Mouse (Mus musculus): ENCODE results near the gene Dgcr2. TPM values are rescaled to one million over a fixed set of nuclear protein-coding genes. Genes with fewer than 3 reads are reported as not detected.

The Dgcr2 gene
- total and polyA plus RNA-seq, 3 experiments = 20.5 to 27.8 (median 25.5) TPM

DNA sequence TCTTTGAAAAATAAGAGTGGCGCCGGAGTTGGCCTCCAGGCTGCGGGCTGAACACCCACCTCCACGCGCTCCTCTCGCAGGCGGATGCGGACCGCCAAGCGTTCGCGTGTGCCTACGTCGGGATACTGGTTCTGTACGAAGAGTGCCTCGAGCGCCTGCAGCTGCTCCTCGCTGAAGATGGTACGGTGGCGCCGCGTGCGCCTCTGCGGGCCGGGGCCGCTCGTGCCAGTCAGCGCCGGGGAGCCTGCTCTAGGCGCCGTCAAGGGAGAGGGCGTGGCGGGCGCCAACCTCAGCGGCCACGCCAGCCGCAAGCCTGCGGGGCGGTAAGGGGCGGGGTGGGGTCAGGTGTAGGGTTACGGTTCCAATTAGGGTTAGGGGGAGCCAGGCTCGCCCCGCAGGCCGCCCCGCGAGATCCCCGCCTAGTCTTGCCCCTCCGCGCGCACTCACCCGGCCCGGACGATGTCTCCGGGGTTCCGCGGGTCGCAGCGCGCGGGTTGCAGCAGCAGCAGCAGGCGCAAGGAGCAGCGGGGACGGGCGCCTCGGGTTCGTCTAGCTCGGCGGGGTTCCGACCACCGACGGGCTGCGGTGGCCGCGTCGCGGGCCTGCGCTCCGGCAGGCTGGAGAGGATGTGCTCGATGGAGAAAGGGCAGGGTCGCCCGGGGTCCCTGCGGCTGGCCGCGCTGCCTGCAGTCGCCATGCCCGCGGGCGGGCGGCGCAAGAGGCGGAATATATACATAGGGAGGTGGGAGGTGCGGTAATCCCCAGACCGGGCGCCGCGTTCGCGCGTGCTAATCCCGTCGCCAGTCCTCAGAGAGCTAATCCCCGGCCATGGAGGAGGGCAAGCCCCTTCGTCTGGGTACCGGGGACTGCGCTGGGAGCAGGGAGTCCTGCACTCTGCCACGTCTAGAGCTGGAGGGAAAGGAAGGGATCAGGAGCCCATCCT, 16.2 kb upstream of the Dgcr2 start, which contains the start of gene Gsc2:
Gene Gsc2 (minus strand): TSS at position 753 of the 943 bp plus-strand sequence.
- Histone ChIP-seq H3K9me3 (replicated peaks) (peaks cover 11% of the 10 kb centered on the region), H3K36me3 (replicated peaks) (peaks cover 5% of the 10 kb centered on the region), H3K4me3 (ENCODE audit: low read depth, low read length) (no peak within 1 kb of the TSS; the same call in 1 of the 2 replicates), H3K4me1 (ENCODE audit: insufficient read depth, low read depth, low read length) (peaks cover 9% of the 10 kb centered on the region), H3K27me3 (ENCODE audit: insufficient read depth, low read length) (peaks cover 47% of the 10 kb centered on the region)
- TF ChIP-seq CTCF (IDR thresholded peaks at IDR 0.05; ENCODE audit: low read depth, low read length) = no peak
- TF ChIP-seq GATA1 (IDR thresholded peaks at IDR 0.05; ENCODE audit: borderline replicate concordance, low read length) = no peak
- no peak for TF ChIP-seq TAL1 (conservative IDR thresholded peaks at IDR 0.05; ENCODE audit: low read depth, low read length)
- TF ChIP-seq POLR2AphosphoS5 (IDR thresholded peaks at IDR 0.05; ENCODE audit: insufficient replicate concordance, low read depth, low read length) = no peak
- TF ChIP-seq GATA2 (IDR thresholded peaks at IDR 0.05; ENCODE audit: borderline replicate concordance, low read depth, low read length) = no peak
- DNase-seq (ENCODE audit: low spot score) (no peak), ATAC-seq (ENCODE audit: extremely low read depth, insufficient number of reproducible peaks, low FRiP score, poor library complexity, severe bottlenecking) (no peak)

DNA sequence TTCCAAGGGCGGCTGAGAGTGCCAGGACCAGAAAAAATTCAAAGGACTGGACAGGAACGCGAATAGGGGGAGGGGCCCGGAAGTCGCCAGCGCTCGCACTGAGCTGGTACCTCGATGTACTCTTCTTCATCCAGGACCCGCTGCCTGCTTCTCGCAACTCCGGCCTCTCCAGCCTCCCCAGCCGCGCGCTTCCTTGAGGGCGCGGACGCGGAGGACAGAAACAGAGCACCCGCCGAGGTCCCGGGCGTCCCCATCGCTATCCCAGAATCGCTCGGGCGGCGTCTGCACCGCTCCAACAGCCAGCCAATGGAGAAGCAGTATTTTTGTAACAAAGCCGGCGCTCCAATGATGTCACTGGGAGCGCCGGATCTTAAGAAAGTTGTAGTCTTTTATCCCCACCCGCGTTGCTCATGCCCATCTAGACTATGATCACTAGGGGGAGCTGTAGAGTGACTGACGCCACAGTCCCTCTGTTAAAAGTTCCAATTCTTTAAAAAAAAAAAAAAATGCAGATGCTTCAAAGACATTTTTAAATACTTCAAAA, 12.8 kb upstream of the Dgcr2 start, which contains the start of gene Ess2:
Gene Ess2 (minus strand): TSS at position 297 of the 544 bp plus-strand sequence.
- TF ChIP-seq GATA1 (IDR thresholded peaks at IDR 0.05; ENCODE audit: borderline replicate concordance, low read length) = no peak
- no peak for TF ChIP-seq GATA2 (IDR thresholded peaks at IDR 0.05; ENCODE audit: borderline replicate concordance, low read depth, low read length)
- 0 out of 2 replicates have a peak, but pooled peaks have one; percentile 28 for TF ChIP-seq CTCF (IDR thresholded peaks at IDR 0.05; ENCODE audit: low read depth, low read length)
- H3K9me3 ChIP-seq (replicated peaks) = peaks cover 11% of the 10 kb centered on the region
- DNase-seq (ENCODE audit: low spot score) (peak; percentile 96), ATAC-seq (ENCODE audit: extremely low read depth, insufficient number of reproducible peaks, low FRiP score, poor library complexity, severe bottlenecking) (peak; percentile 96)
- peaks cover 36% of the 10 kb centered on the region for H3K27me3 ChIP-seq (ENCODE audit: insufficient read depth, low read length)
- peaks cover 39% of the 10 kb centered on the region for H3K36me3 ChIP-seq (replicated peaks)
- H3K4me3 ChIP-seq (ENCODE audit: low read depth, low read length) = peak within 1 kb of the TSS; percentile 81
- peaks cover 11% of the 10 kb centered on the region for H3K4me1 ChIP-seq (ENCODE audit: insufficient read depth, low read depth, low read length)

DNA sequence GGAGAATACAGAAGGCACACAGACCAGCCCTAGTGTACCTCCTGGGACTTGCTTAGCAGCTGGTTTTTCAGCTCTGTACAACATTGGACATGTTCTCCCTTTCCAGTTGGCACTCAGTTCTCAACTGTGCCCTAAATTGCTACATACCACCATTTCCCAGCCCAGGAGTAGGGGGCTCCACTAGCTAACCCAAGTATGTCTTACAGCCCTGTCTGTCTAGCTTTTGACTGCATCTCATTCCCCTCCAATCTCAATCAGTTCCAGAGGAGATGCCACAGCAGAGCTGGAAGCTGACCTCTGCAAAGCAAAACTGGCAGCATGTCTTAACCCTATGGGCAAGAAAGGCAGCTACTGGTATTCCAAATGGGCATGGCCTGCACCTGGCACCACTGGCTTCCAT, 2.3 kb downstream of the Dgcr2 start:
- ATAC-seq (ENCODE audit: extremely low read depth, insufficient number of reproducible peaks, low FRiP score, poor library complexity, severe bottlenecking) = no peak
- H3K4me1 ChIP-seq (ENCODE audit: insufficient read depth, low read depth, low read length) = peaks cover 7% of the 10 kb centered on the region
- H3K27me3 ChIP-seq (ENCODE audit: insufficient read depth, low read length) = peaks cover 20% of the 10 kb centered on the region
- H3K36me3 ChIP-seq (replicated peaks) = peaks cover 32% of the 10 kb centered on the region
- no peak for TF ChIP-seq GATA2 (IDR thresholded peaks at IDR 0.05; ENCODE audit: borderline replicate concordance, low read depth, low read length)
- TF ChIP-seq GATA1 (IDR thresholded peaks at IDR 0.05; ENCODE audit: borderline replicate concordance, low read length) = no peak
- no peak for TF ChIP-seq TAL1 (conservative IDR thresholded peaks at IDR 0.05; ENCODE audit: low read depth, low read length)
- TF ChIP-seq POLR2AphosphoS5 (IDR thresholded peaks at IDR 0.05; ENCODE audit: insufficient replicate concordance, low read depth, low read length) = no peak
- no peak for TF ChIP-seq CTCF (IDR thresholded peaks at IDR 0.05; ENCODE audit: low read depth, low read length)
- no peak for DNase-seq (ENCODE audit: low spot score)
- H3K4me3 ChIP-seq (ENCODE audit: low read depth, low read length) = no peak overlapping the region
- no peaks in the 10 kb centered on the region for H3K9me3 ChIP-seq (replicated peaks)

DNA sequence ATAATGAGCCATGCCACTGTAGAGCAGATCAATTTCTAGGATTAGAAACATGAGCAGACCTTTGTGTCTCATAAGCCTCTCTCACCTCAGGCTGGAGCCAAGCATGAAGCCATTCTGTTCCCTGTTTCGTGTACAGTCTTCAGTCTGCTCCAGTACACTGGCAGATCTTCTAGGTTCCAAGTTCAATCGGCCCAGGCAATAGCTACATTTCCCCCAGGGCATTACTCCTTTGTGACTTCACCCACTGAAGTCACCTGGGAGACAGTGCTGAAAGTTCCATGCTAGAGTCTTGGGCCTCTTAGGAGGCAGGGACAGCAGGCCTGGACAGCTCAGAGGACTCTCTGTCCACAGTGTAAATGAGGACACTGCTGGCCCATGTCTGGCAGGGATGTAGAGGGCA, 4.4 kb downstream of the Dgcr2 start, which contains the start of gene Tssk1:
Gene Tssk1 (plus strand): TSS at position 301 of the 400 bp plus-strand sequence.
- Histone ChIP-seq H3K9me3 (replicated peaks) (no peaks in the 10 kb centered on the region), H3K36me3 (replicated peaks) (peaks cover 21% of the 10 kb centered on the region), H3K4me3 (ENCODE audit: low read depth, low read length) (no peak within 1 kb of the TSS), H3K4me1 (ENCODE audit: insufficient read depth, low read depth, low read length) (peaks cover 22% of the 10 kb centered on the region), H3K27me3 (ENCODE audit: insufficient read depth, low read length) (peaks cover 20% of the 10 kb centered on the region)
- no peak for DNase-seq (ENCODE audit: low spot score)
- no peak for TF ChIP-seq GATA1 (IDR thresholded peaks at IDR 0.05; ENCODE audit: borderline replicate concordance, low read length)
- no peak for TF ChIP-seq CTCF (IDR thresholded peaks at IDR 0.05; ENCODE audit: low read depth, low read length)
- TF ChIP-seq GATA2 (IDR thresholded peaks at IDR 0.05; ENCODE audit: borderline replicate concordance, low read depth, low read length) = no peak
- no peak for TF ChIP-seq TAL1 (conservative IDR thresholded peaks at IDR 0.05; ENCODE audit: low read depth, low read length)
- no peak for TF ChIP-seq POLR2AphosphoS5 (IDR thresholded peaks at IDR 0.05; ENCODE audit: insufficient replicate concordance, low read depth, low read length)
- no peak for ATAC-seq (ENCODE audit: extremely low read depth, insufficient number of reproducible peaks, low FRiP score, poor library complexity, severe bottlenecking)

DNA sequence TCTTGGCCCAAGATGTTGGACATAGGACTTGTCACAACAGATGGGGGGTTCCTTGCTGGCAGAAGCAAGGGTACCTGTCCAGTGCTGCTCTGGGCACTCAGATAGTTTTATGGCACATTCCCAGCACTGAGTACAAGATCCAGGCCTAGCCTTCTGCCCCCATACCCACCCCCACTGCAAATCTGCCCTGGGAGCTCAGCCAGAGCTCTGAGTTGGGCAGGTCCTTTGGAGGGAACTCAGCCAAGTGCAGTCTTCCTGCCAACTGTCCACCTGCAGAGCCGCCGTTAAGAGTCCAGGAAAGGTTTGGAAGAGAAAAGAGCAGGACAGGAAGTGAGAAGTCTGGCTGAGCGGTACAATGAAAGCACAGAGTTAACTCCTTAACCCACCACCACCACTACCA, 5.8 kb downstream of the Dgcr2 start:
- Histone ChIP-seq H3K9me3 (replicated peaks) (no peaks in the 10 kb centered on the region), H3K36me3 (replicated peaks) (peaks cover 10% of the 10 kb centered on the region), H3K27me3 (ENCODE audit: insufficient read depth, low read length) (peaks cover 20% of the 10 kb centered on the region), H3K4me3 (ENCODE audit: low read depth, low read length) (no peak overlapping the region), H3K4me1 (ENCODE audit: insufficient read depth, low read depth, low read length) (peaks cover 22% of the 10 kb centered on the region)
- ATAC-seq (ENCODE audit: extremely low read depth, insufficient number of reproducible peaks, low FRiP score, poor library complexity, severe bottlenecking) = no peak
- DNase-seq (ENCODE audit: low spot score) = no peak
- TF ChIP-seq GATA1 (IDR thresholded peaks at IDR 0.05; ENCODE audit: borderline replicate concordance, low read length) (no peak), TAL1 (conservative IDR thresholded peaks at IDR 0.05; ENCODE audit: low read depth, low read length) (no peak), CTCF (IDR thresholded peaks at IDR 0.05; ENCODE audit: low read depth, low read length) (no peak), POLR2AphosphoS5 (IDR thresholded peaks at IDR 0.05; ENCODE audit: insufficient replicate concordance, low read depth, low read length) (no peak), GATA2 (IDR thresholded peaks at IDR 0.05; ENCODE audit: borderline replicate concordance, low read depth, low read length) (no peak)

DNA sequence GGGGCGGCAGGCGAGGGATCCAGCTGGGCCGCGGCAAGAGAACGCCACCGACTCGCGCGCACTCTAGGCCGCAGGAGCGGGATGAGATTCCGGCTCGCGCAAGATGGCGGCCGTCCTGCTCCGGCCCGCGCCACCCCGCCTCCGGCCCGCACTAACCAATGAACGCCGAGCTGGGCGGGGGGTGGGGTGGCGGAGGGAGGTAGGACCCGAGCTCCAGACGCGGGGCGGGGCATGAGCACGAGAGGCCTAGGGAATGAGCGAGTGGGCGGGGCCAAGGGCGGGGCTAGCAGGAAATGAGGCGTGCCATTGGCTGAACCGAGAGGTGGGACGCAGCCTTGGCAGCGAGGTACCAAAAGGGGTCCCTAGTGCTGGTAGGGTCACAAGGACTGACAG, 6.8 kb downstream of the Dgcr2 start, which contains the start of gene Gm20518:
Gene Gm20518 (minus strand): TSS at position 105 of the 393 bp plus-strand sequence.
- DNase-seq (ENCODE audit: low spot score) (peak; percentile 100), ATAC-seq (ENCODE audit: extremely low read depth, insufficient number of reproducible peaks, low FRiP score, poor library complexity, severe bottlenecking) (peak; percentile 88)
- peak within 1 kb of the TSS; percentile 99 for H3K4me3 ChIP-seq (ENCODE audit: low read depth, low read length)
- peaks cover 14% of the 10 kb centered on the region for H3K36me3 ChIP-seq (replicated peaks)
- TF ChIP-seq CTCF (IDR thresholded peaks at IDR 0.05; ENCODE audit: low read depth, low read length) (no peak), GATA2 (IDR thresholded peaks at IDR 0.05; ENCODE audit: borderline replicate concordance, low read depth, low read length) (no peak), POLR2AphosphoS5 (IDR thresholded peaks at IDR 0.05; ENCODE audit: insufficient replicate concordance, low read depth, low read length) (no peak), TAL1 (conservative IDR thresholded peaks at IDR 0.05; ENCODE audit: low read depth, low read length) (no peak), GATA1 (IDR thresholded peaks at IDR 0.05; ENCODE audit: borderline replicate concordance, low read length) (no peak)
- H3K27me3 ChIP-seq (ENCODE audit: insufficient read depth, low read length) = peaks cover 19% of the 10 kb centered on the region
- H3K9me3 ChIP-seq (replicated peaks) = no peaks in the 10 kb centered on the region
- peaks cover 26% of the 10 kb centered on the region for H3K4me1 ChIP-seq (ENCODE audit: insufficient read depth, low read depth, low read length)

Measured in G1E (cell line).